Mouse (Mus musculus): ENCODE data around the gene Rhobtb1.
A peak's percentile ranks its signal among the peaks of the same experiment; 100 is the strongest.

Rhobtb1 gene

GRCm38 (mm10) chr10:69210659-69211058, 59.4 kb downstream of the Rhobtb1 start:
- DNase-seq (ENCODE audit: inconsistent ontology term) = no peak

- DNase-seq (ENCODE audit: inconsistent ontology term) = no peak
These were observed 60.3 kb downstream of the Rhobtb1 start for GRCm38 (mm10) chr10:69211560-69211959.

GRCm38 (mm10) chr10:69211976-69212375, 60.7 kb downstream of the Rhobtb1 start:
- peak; percentile 20 for DNase-seq (ENCODE audit: inconsistent ontology term)

- DNase-seq (ENCODE audit: inconsistent ontology term) = peak; percentile 90
These were observed 61.6 kb downstream of the Rhobtb1 start, which contains the start of gene A930033H14Rik for GRCm38 (mm10) chr10:69212542-69213440. Gene A930033H14Rik (minus strand): TSS chr10:69213098.

GRCm38 (mm10) chr10:69213451-69213877, 62.2 kb downstream of the Rhobtb1 start:
- DNase-seq (ENCODE audit: inconsistent ontology term) = peak; percentile 53

- DNase-seq (ENCODE audit: inconsistent ontology term) = no peak
These were observed 62.8 kb downstream of the Rhobtb1 start for GRCm38 (mm10) chr10:69213986-69214385.

- no peak for DNase-seq (ENCODE audit: inconsistent ontology term)
These were observed 66.0 kb downstream of the Rhobtb1 start for GRCm38 (mm10) chr10:69217127-69217690.

- DNase-seq (ENCODE audit: inconsistent ontology term) = no peak
These were observed 67.4 kb downstream of the Rhobtb1 start for GRCm38 (mm10) chr10:69218458-69219288.

- DNase-seq (ENCODE audit: inconsistent ontology term) = no peak
These were observed 68.0 kb downstream of the Rhobtb1 start for GRCm38 (mm10) chr10:69219289-69219626.

GRCm38 (mm10) chr10:69220296-69220695, 69.1 kb downstream of the Rhobtb1 start:
- no peak for DNase-seq (ENCODE audit: inconsistent ontology term)

- DNase-seq (ENCODE audit: inconsistent ontology term) = no peak
These were observed 69.9 kb downstream of the Rhobtb1 start for GRCm38 (mm10) chr10:69221148-69221547.

GRCm38 (mm10) chr10:69221955-69222354, 70.7 kb downstream of the Rhobtb1 start:
- DNase-seq (ENCODE audit: inconsistent ontology term) = no peak

GRCm38 (mm10) chr10:69223232-69223631, 72.0 kb downstream of the Rhobtb1 start:
- DNase-seq (ENCODE audit: inconsistent ontology term) = no peak

GRCm38 (mm10) chr10:69224276-69224675, 73.0 kb downstream of the Rhobtb1 start:
- no peak for DNase-seq (ENCODE audit: inconsistent ontology term)

- no peak for DNase-seq (ENCODE audit: inconsistent ontology term)
These were observed 74.2 kb downstream of the Rhobtb1 start for GRCm38 (mm10) chr10:69225471-69225870.

GRCm38 (mm10) chr10:69225951-69226350, 74.7 kb downstream of the Rhobtb1 start:
- no peak for DNase-seq (ENCODE audit: inconsistent ontology term)

GRCm38 (mm10) chr10:69237185-69237584, 86.0 kb downstream of the Rhobtb1 start:
- DNase-seq (ENCODE audit: inconsistent ontology term) = no peak

GRCm38 (mm10) chr10:69237781-69238180, 86.5 kb downstream of the Rhobtb1 start:
- DNase-seq (ENCODE audit: inconsistent ontology term) = no peak

- no peak for DNase-seq (ENCODE audit: inconsistent ontology term)
These were observed 87.1 kb downstream of the Rhobtb1 start for GRCm38 (mm10) chr10:69238311-69238710.

GRCm38 (mm10) chr10:69240530-69240929, 89.3 kb downstream of the Rhobtb1 start:
- no peak for DNase-seq (ENCODE audit: inconsistent ontology term)

- no peak for DNase-seq (ENCODE audit: inconsistent ontology term)
These were observed 93.9 kb downstream of the Rhobtb1 start for GRCm38 (mm10) chr10:69245151-69245550.

Data from Muller cell, postnatal 12 days (primary cell).